Mouse (Mus musculus) heart, embryonic 11.5 days (tissue): ENCODE measurements around the gene Gstp3. TPM values are rescaled to one million over a fixed set of nuclear protein-coding genes. Genes with fewer than 3 reads are reported as not detected.
"Not testable (repeated sequence)": the region's sequence is repeated elsewhere in the genome, so short reads cannot be mapped to it uniquely, and the experiment has no call there.

Experiments used
- ATAC-seq: fragments of 200-750 bp; cut with Nextera tagmentation; replicated peaks from 2 replicates; pipeline ENCODE4 v1.8.0; 2017; ENCODE audit warnings: moderate library complexity; ENCODE audit not compliant: insufficient number of reproducible peaks, low FRiP score, low TSS enrichment
- H3K27ac ChIP-seq: fragments of 300-500 bp; sonication (generic); 2 replicates; pipeline ENCODE4 v1.5.1; 2014; ENCODE audit warnings: mild to moderate bottlenecking, low read depth, low read length
- H3K27me3 ChIP-seq: fragments of 300-500 bp; sonication (generic); 2 replicates; pipeline ENCODE4 v1.6.1; 2014; ENCODE audit warnings: mild to moderate bottlenecking, low read length, mixed read lengths; ENCODE audit not compliant: control insufficient read depth, insufficient read depth
- H3K36me3 ChIP-seq: fragments of 300-500 bp; sonication (generic); 2 replicates; pipeline ENCODE4 v1.6.1; 2014; ENCODE audit warnings: mild to moderate bottlenecking, low read length, moderate library complexity, mixed read lengths; ENCODE audit not compliant: control insufficient read depth, insufficient read depth
- H3K4me1 ChIP-seq: fragments of 300-500 bp; sonication (generic); 2 replicates; pipeline ENCODE4 v1.6.1; 2014; ENCODE audit warnings: low read length; ENCODE audit not compliant: control insufficient read depth, insufficient read depth
- H3K4me2 ChIP-seq: fragments of 300-500 bp; sonication (generic); 2 replicates; pipeline ENCODE4 v1.6.1; 2014; ENCODE audit warnings: mild to moderate bottlenecking, moderate library complexity
- H3K4me3 ChIP-seq: fragments of 300-500 bp; sonication (generic); 2 replicates; pipeline ENCODE4 v1.5.1; 2014; ENCODE audit warnings: low read depth, low read length
- H3K9ac ChIP-seq: fragments of 300-500 bp; sonication (generic); 2 replicates; pipeline ENCODE4 v1.6.1; 2014; ENCODE audit warnings: mild to moderate bottlenecking, low read depth, low read length, moderate library complexity
- H3K9me3 ChIP-seq: fragments of 300-500 bp; sonication (generic); replicated peaks from 2 replicates; pipeline ENCODE4 v1.6.1; 2016; ENCODE audit warnings: low read length; ENCODE audit not compliant: control insufficient read depth
- WGBS: fragments of 180-500 bp; shearing (Covaris S2); extraction: QIAGEN DNeasy Blood & Tissue Kit; methylation state at CpG from one replicate; pipeline ENCODE4 v1.1.7; 2014; ENCODE audit not compliant: insufficient replicate concordance; 5-methylcytosine and 5-hydroxymethylcytosine counted together
- polyA plus RNA-seq: library from polyadenylated mRNA; unstranded; fragments of >200 nt; fragmentation: Nextera tagmentation; extraction: Ambion mirVana; gene quantifications from 2 replicates; pipeline ENCODE4 v1.2.1, GENCODE M21; 2014

The Gstp3 gene
- polyA plus RNA-seq, 1 experiment from 2014 or later, result 0.49 TPM

DNA sequence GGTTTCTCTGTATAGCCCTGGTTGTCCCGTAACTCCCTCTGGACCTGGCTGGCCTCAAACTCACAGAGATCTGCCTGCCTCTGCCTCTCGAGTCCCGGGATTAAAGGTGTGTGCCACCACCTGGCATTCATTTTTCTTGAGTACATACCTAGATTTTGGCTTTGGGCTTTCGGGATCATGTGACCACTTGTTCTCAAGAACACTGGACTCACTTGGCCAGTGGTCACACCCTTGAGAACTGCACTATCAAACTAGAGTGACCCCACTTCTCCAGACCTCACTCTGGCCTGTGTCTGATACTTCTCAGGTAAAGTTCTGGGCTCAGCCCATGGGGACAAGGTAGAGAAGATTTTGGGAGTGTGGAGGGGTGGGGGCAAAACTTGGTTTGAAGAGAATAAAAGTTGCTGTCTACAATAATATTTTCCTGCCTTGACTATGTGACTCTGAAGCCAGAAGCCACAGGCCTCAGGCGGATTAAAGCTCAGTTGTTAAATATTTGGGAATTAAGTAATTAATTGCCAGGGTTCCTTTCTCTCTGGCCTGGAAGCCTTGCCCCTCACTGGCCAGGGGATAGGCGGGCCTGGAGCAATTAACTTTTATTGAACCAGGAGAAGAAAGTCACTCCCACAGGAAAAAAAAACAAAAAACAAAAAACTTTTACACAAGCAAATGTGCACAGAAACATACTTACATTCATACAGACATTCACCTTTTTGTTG is 13.5 kb upstream of the Gstp3 start:
- Histone ChIP-seq H3K36me3 (no peaks in the 10 kb centered on the region), H3K9me3 (no peaks in the 10 kb centered on the region), H3K27me3 (no peaks in the 10 kb centered on the region), H3K4me2 (no peak overlapping the region), H3K27ac (no peak overlapping the region), H3K4me1 (no peaks in the 10 kb centered on the region), H3K9ac (no peak overlapping the region), H3K4me3 (no peak overlapping the region)
- 82% methylated on average over 6 of the region's 6 CpGs for WGBS
- no peak for ATAC-seq

GRCm38 (mm10) chr19:4071406-4071805 is 12.0 kb upstream of the Gstp3 start:
- Histone ChIP-seq H3K36me3 (no peaks in the 10 kb centered on the region), H3K4me1 (no peaks in the 10 kb centered on the region), H3K4me3 (no peak overlapping the region), H3K9ac (no peak overlapping the region), H3K27ac (no peak overlapping the region), H3K4me2 (no peak overlapping the region), H3K27me3 (no peaks in the 10 kb centered on the region), H3K9me3 (no peaks in the 10 kb centered on the region)
- WGBS, result 89% methylated on average over 6 of the region's 6 CpGs
- ATAC-seq, result no peak

DNA sequence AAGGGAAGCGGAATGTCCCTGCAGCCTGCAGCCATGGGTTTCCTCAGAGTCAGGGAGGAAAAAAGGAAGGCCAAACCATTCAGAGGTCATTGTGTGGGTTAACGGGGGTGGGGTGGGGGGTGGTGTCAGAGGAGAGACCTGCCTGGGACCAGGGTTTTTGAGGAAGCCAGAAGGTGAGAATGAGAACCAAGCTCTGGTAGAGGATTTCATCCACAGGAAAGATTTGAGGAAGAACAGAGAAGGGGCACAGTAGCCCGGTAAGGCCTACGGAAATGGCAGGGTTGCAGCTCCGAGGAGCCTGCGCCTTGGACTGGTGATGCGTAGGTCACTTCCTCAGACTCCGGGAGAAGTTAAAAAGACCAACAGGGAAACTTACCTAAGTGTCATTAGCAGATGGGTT is 11.4 kb upstream of the Gstp3 start:
- 74% methylated on average over 8 of the region's 8 CpGs for whole genome bisulfite sequencing
- Histone ChIP-seq H3K36me3 (no peaks in the 10 kb centered on the region), H3K4me1 (no peaks in the 10 kb centered on the region), H3K4me2 (no peak overlapping the region), H3K9ac (no peak overlapping the region), H3K27me3 (no peaks in the 10 kb centered on the region), H3K27ac (no peak overlapping the region), H3K4me3 (no peak overlapping the region), H3K9me3 (no peaks in the 10 kb centered on the region)
- no peak for ATAC-seq

DNA sequence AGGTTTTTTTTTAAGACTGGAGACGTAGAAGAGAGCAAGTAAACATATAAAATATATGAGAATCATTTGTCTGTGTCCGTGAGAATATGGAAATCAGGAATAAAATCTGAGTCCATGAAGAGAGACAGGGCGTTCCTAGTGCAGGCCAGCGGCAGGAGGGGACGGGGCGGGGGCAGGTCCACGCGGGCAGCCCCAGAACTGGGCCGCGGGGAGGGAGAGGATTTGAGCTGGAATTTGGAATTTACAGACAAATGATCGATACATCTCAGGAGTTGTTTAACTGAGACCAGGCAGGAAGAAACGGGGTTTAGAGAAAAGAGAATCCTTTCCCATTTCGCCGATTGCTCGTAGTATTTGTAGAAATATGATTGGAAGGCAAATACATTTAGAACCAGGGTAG is 10.9 kb upstream of the Gstp3 start:
- no peak for ATAC-seq
- Histone ChIP-seq H3K9ac (no peak overlapping the region), H3K36me3 (no peaks in the 10 kb centered on the region), H3K4me3 (no peak overlapping the region), H3K4me1 (no peaks in the 10 kb centered on the region), H3K27ac (no peak overlapping the region), H3K4me2 (no peak overlapping the region), H3K27me3 (no peaks in the 10 kb centered on the region), H3K9me3 (no peaks in the 10 kb centered on the region)
- 71% methylated on average over 15 of the region's 15 CpGs for WGBS

DNA sequence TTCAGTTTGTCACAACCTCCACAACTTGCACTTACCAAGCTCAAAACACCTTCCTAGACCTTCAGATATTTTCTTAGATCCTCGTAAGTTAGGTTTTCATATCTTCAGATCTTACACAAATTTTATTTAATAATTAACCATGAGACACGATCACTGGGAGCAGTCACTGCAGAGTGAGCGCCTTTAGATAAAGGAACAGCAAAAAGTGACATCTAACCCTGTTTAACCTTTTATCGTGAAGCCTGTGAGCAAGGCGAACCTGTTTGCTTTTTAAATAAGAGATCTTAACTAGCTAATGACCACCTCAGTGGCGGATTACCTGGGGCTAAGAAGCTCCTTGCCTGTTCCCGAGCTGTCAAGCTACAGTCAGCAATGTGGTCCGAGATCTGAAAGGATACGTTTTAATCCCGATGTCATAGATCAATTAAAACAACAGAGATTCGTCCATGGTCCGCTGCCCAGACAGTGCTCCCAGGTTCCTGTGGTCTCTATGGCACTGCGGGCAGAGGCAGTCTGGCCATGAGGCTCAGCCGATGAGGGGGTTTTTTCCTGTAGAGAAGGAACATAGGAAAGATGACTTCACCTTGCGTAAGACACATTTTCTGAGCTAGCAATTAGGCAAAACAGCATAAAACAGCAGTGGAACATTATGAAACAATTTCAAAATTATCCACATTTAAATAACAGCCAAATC is 9.5 kb upstream of the Gstp3 start:
- Histone ChIP-seq H3K4me2 (no peak overlapping the region), H3K4me3 (no peak overlapping the region), H3K27me3 (no peaks in the 10 kb centered on the region), H3K9me3 (no peaks in the 10 kb centered on the region), H3K4me1 (no peaks in the 10 kb centered on the region), H3K9ac (no peak overlapping the region), H3K36me3 (no peaks in the 10 kb centered on the region), H3K27ac (no peak overlapping the region)
- ATAC-seq, result no peak
- 68% methylated on average over 15 of the region's 15 CpGs for WGBS

DNA sequence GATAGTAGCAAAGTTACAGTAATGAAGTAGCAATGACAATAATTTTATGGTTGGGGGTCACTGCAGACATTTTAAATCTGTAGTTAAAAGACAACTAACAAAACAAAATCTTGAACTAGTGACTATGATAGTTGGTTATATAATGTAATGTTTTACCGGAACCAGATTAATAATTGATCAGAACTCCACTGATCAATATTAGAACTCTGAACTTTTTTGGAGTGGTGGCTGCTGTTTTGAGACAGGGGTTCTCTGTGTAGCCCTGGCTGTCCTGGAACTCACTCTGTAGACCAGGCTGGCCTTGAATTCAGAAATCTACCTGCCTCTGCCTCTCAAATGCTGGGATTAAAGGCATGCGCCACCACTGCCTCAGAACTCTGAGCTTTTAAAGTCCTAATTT is 8.9 kb upstream of the Gstp3 start:
- H3K4me1 ChIP-seq, H3K9ac ChIP-seq, H3K36me3 ChIP-seq, ATAC-seq, H3K27me3 ChIP-seq, H3K27ac ChIP-seq, H3K4me2 ChIP-seq, H3K4me3 ChIP-seq, H3K9me3 ChIP-seq: not testable (repeated sequence)
- 85% methylated on average over 2 of the region's 2 CpGs for WGBS

DNA sequence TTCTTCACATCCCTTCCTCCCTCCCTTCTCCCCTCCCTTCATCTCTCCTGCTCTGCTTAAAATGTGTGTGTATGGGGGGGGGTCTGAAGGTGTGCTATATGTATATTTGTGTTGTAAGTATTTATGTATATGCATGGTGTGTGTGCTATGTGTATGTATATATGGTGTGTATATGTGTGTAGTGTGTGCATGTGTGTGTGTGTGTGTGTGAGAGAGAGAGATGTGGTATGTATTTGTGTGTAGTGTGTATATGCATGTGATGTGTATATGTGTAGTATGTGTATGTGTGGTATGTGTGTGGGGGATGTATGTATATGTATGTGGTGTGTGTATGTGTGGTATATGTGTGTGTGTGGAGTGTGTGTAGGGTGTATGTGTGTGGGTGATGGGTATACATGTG is 7.5 kb upstream of the Gstp3 start:
- Histone ChIP-seq H3K27me3 (no peaks in the 10 kb centered on the region), H3K9me3 (no peaks in the 10 kb centered on the region), H3K27ac (no peak overlapping the region), H3K36me3 (no peaks in the 10 kb centered on the region), H3K4me1 (no peaks in the 10 kb centered on the region), H3K4me3 (no peak overlapping the region), H3K9ac (no peak overlapping the region), H3K4me2 (no peak overlapping the region)
- no peak for ATAC-seq

DNA sequence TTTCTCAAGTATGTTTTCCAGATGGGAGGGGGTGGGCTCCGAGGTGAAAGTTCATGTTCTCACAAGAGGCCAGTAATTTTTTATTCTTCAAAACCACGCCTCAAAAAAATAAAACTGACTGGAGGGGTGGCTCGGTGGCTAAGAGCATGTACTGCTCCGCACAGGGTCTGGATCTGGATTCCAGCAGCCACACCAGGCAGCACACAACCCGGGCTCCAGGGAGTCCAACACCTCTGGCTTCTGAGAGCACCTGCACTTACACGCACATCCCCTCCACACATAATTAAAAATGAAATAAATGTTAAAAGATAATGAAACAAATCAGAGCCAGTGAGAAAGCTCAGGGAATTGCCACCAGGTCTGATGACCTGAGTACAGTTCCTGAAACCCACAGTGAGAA is 6.9 kb upstream of the Gstp3 start:
- Histone ChIP-seq H3K4me1 (no peaks in the 10 kb centered on the region), H3K27me3 (no peaks in the 10 kb centered on the region), H3K9me3 (no peaks in the 10 kb centered on the region), H3K4me3 (no peak overlapping the region), H3K4me2 (no peak overlapping the region), H3K27ac (no peak overlapping the region), H3K36me3 (no peaks in the 10 kb centered on the region), H3K9ac (no peak overlapping the region)
- ATAC-seq, result no peak
- 84% methylated on average over 6 of the region's 6 CpGs for WGBS

GRCm38 (mm10) chr19:4064501-4064900 is 5.1 kb upstream of the Gstp3 start:
- not testable (repeated sequence) for ATAC-seq, H3K4me3 ChIP-seq

More at GRCm38 (mm10) chr19:4064501-4064900, 5.1 kb upstream of the Gstp3 start:
- H3K9me3 ChIP-seq, H3K4me1 ChIP-seq, H3K4me2 ChIP-seq, H3K9ac ChIP-seq, H3K27ac ChIP-seq, H3K36me3 ChIP-seq, H3K27me3 ChIP-seq: not testable (repeated sequence)
- WGBS, result 33% methylated on average over 1 of the region's 11 CpGs
